Mouse (Mus musculus) mouse embryonic stem cell (cell line): ENCODE data around the gene Ankrd60.

Experiments used
- in situ Hi-C, 2 experiments: fragments of 300-500 bp; cut with MboI; formaldehyde crosslinking; loops; 1 replicate in 1 of 2; 3 replicates in 1 of 2; pipeline ENCODE4 v1.14.3; 2019 to 2020; ENCODE audit warnings: low sequenced_read_pairs in 2 of 2, low pct_unique_long_range_greater_than_20kb in 1 of 2, mixed read lengths in 1 of 2; ENCODE audit not compliant: unreplicated experiment in 1 of 2

Gene Ankrd60

GRCm38 (mm10) chr2:173586118-173586968, 8.2 kb upstream of the Ankrd60 start:
- in situ Hi-C loops, result loop anchor here (25.0 kb wide), 3 partner anchors 351 to 701 kb away; partner anchors contain the start of gene Gnas (in 1 of the 2)

- in situ Hi-C loops, result loop anchor here (25.0 kb wide), 3 partner anchors 352 to 702 kb away; partner anchors contain the start of gene Gnas (in 1 of the 2)
Observed at GRCm38 (mm10) chr2:173585387-173586117, 7.4 kb upstream of the Ankrd60 start.

- in situ Hi-C loops, result loop anchor here (25.0 kb wide), 3 partner anchors 353 to 703 kb away; partner anchors contain the start of gene Gnas (in 1 of the 2)
Observed at GRCm38 (mm10) chr2:173584361-173584760, 6.2 kb upstream of the Ankrd60 start.

- in situ Hi-C loops, result loop anchor here (25.0 kb wide), 3 partner anchors 354 to 704 kb away; partner anchors contain the start of gene Gnas (in 1 of the 2)
Observed at GRCm38 (mm10) chr2:173583455-173583854, 5.3 kb upstream of the Ankrd60 start.

GRCm38 (mm10) chr2:173582903-173583302, 4.7 kb upstream of the Ankrd60 start:
- in situ Hi-C loops, result loop anchor here (25.0 kb wide), 3 partner anchors 354 to 704 kb away; partner anchors contain the start of gene Gnas (in 1 of the 2)

- in situ Hi-C loops, result loop anchor here (25.0 kb wide), 3 partner anchors 356 to 706 kb away; partner anchors contain the start of gene Gnas (in 1 of the 2)
Observed at GRCm38 (mm10) chr2:173581096-173581495, 2.9 kb upstream of the Ankrd60 start.

- in situ Hi-C loops, result loop anchor here (25.0 kb wide), 3 partner anchors 359 to 709 kb away; partner anchors contain the start of gene Gnas (in 1 of the 2)
Observed at GRCm38 (mm10) chr2:173578595-173578994, 430 bp upstream of the Ankrd60 start.

- in situ Hi-C loops, result loop anchor here in 1 of 2 experiments (25.0 kb wide), 1 partner anchor 377 kb away; no protein-coding TSS in a partner anchor
Observed at GRCm38 (mm10) chr2:173564179-173564578, 14.0 kb downstream of the Ankrd60 start.

GRCm38 (mm10) chr2:173563336-173563735, 14.8 kb downstream of the Ankrd60 start:
- in situ Hi-C loops, result loop anchor here in 1 of 2 experiments (25.0 kb wide), 1 partner anchor 376 kb away; no protein-coding TSS in a partner anchor

- in situ Hi-C loops, result loop anchor here in 1 of 2 experiments (25.0 kb wide), 1 partner anchor 375 kb away; no protein-coding TSS in a partner anchor
Observed at GRCm38 (mm10) chr2:173561851-173562442, 16.2 kb downstream of the Ankrd60 start.

- in situ Hi-C loops, result loop anchor here (10.0 to 25.0 kb wide), 2 partner anchors 364 to 372 kb away; no protein-coding TSS in a partner anchor
Observed at GRCm38 (mm10) chr2:173558754-173559396, 19.3 kb downstream of the Ankrd60 start.

- in situ Hi-C loops, result loop anchor here (10.0 to 25.0 kb wide), 2 partner anchors 359 to 367 kb away; no protein-coding TSS in a partner anchor
Observed at GRCm38 (mm10) chr2:173553863-173554262, 24.3 kb downstream of the Ankrd60 start.

GRCm38 (mm10) chr2:173550681-173551080, 27.5 kb downstream of the Ankrd60 start:
- in situ Hi-C loops, result loop anchor here (10.0 to 25.0 kb wide), 2 partner anchors 356 to 363 kb away; no protein-coding TSS in a partner anchor

GRCm38 (mm10) chr2:173549236-173549635, 28.9 kb downstream of the Ankrd60 start:
- in situ Hi-C loops, result no loop called here

- in situ Hi-C loops, result no loop called here
Observed at GRCm38 (mm10) chr2:173545992-173546703, 32.0 kb downstream of the Ankrd60 start.

- in situ Hi-C loops, result no loop called here
Observed at GRCm38 (mm10) chr2:173542716-173543115, 35.4 kb downstream of the Ankrd60 start.

- in situ Hi-C loops, result no loop called here
Observed at GRCm38 (mm10) chr2:173541748-173542147, 36.4 kb downstream of the Ankrd60 start.
